Mouse (Mus musculus) Muller cell, postnatal 12 days (primary cell): ENCODE measurements at regions not wholly inside any gene's neighbourhood (a gene's known extent, or its start where the extent isn't known, plus 50 kb on each side); places are given as distances from the start of the nearest gene placed in this dataset.

Experiments
- DNase-seq: peaks from one replicate; pipeline ENCODE4 v3.0.0-alpha.2; 2015; ENCODE audit errors: inconsistent ontology term

DNA sequence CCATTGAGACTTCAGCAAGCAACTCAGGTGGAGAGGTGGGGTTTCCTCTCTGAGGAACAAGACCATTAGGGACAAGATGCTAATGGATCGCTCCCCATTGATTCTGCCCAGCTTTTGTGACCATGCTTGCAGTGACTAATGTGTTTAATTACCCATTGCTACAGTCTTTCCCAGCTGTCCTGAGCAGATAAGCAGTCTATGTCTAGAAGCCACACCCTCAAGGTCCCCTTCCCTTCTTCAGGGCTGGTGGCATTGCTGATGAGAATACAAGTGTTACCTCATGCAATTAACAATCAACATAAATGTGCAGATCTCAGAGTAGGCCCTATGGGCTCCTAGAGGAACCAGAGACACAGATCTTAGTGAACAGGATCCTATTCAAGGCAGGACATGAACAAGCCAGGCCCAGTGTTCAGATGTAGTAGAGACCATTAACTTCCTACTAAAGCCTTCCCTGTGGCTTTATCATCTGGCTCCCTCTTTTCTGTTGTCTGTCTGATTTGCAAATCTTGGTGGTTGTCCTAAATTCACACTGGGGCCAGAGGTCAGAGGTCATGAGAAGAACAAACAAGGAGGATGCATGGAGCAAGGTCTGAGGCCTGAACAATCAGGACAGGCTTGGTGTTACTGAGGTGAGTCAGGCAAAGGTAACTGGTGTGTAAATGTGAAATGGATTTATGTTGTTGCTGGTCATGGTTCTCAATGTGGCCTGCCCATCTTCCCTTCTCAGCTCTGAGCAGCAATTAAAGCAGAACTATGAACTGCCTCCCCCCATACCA is 56.8 kb downstream of the Odc1 start:
- DNase-seq = no peak

DNA sequence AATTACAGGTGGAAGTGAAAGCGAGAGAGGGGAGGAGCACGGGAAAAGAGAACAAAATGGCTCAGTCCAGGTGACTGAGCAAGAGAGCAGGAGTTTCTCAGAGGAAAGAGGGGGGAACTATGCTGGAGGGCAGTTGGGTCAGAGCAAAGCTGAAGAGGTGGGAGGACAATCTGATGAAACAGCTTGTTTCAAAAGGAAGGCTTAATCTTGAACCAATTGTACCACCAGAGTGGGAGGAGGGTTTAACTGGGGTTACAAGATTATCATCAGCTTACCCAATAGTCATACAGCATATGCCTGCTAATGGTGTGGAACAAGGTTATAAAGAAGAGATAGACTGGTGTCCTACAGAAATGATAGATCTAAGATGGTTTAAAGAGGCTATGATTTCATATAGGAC is 59.0 kb downstream of the Odc1 start:
- DNase-seq = no peak

DNA sequence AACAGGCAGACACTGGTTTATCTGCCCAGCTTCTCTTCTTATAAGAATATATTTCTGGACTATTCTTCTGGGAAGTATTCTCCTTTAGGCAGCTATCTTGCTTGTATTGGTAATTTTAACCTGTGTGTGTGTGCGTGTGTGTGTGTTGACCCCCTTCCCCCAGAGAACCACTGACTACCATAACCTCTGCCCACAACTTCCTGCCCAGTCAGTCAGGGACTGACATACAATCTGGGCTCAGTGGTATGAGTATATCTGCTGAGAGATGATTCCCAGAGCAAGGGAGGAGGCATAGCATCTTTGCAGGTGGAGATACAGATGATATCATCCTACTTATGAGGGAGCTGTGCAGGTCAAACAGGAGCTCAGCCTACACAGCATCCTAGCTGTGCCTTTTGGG is 65.8 kb downstream of the Odc1 start:
- DNase-seq = no peak

DNA sequence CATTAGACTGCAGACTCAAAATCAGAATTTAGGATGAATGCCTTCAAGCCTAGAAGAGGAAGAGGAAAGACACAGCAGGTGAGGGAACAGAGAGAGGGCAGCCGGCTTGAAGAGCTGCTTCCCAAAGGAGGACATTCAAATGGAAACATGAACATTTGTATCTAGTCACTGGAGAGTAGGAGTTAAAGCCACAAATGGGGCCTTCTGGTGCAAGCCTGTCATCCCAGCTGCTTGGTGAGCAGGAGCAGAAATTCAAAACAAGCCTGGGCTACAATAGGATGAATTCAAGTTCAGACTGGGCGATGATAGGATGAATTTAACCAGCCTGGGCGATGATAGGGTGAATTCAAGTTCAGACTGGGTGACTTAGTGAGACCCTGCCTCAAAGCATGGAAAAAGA is 67.4 kb downstream of the Odc1 start:
- no peak for DNase-seq

GRCm38 (mm10) chr12:17618300-17618699 is 72.4 kb upstream of the Hpcal1 start:
- DNase-seq = no peak

DNA sequence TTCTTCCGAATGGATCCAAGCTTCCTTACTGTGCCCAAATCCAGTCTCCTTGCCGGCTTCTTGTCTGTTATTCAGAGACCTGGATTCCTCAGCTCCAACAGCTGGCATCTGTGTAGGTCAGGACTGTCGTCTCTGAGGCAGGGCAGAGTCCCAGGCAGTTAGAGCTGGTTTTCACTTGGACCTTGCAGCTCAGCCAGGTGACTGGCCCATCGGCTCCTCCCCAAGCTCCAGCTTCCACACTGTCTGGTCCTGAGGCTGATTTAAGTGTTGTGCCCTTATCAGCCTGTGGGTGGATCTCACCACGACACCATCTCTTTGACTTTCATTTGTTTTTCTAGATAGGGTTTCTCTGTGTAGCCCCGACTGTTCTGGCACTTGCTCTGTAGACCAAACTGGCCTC is 70.4 kb upstream of the Hpcal1 start:
- no peak for DNase-seq

GRCm38 (mm10) chr12:17621487-17621888 is 69.2 kb upstream of the Hpcal1 start:
- peak; percentile 90 for DNase-seq

DNA sequence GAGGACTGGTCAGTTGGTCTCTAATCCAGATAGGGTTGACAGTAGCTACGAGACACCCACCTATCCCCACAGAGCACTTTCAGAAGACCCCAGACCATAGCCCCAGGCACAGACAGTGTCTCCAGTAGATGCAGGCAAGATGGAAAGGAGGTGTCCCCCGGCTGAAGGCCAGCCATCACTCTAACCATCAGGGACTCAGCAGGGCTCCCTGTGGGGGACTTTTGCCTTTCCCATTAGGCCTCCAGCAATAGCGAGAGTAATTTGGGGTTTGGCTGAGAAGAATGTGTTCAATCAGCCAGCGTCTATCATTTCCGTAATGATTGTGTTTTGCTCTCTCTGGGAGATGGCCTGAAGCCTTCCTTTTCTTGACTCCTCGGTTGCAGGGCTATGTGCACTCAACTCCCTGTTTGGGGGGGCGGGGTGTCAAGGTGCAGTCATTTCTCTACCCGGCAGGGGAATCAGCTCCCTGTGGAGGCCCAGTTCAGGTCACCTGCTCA is 68.1 kb upstream of the Hpcal1 start:
- peak; percentile 79 for DNase-seq

GRCm38 (mm10) chr12:17626043-17626442 is 64.6 kb upstream of the Hpcal1 start:
- peak; percentile 43 for DNase-seq

DNA sequence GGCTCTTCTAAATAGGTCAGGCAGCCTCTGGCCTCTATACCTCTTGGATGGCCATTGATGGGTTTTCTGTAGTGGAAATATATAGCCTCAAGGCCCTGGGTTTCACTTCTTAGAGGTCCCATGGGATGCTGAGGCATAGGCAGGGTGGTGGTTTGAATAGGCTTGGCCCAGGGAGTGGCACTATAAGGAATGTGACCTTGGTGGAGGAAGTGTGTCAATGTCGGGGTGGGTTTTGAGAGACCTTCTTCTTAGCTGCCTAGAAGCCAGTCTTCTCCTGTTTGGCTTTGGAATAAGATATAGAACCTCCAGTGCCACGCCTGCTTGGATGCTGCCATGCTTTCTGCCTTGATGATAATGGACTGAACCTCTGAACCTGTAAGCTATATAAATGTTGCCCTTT is 59.5 kb upstream of the Hpcal1 start:
- no peak for DNase-seq

GRCm38 (mm10) chr12:17636146-17636545 is 54.5 kb upstream of the Hpcal1 start:
- no peak for DNase-seq

GRCm38 (mm10) chr12:17636590-17636989 is 54.1 kb upstream of the Hpcal1 start:
- DNase-seq = no peak
